ENCODE assay signal across 7 mouse cellular contexts in genomic region chr4:115000429-115000795, GRCm38 (mm10). TPM values are rescaled to one million over a fixed set of nuclear protein-coding genes. Genes with fewer than 3 reads are reported as not detected.
DNase-seq lines count a peak whose midpoint lies in the region; ATAC-seq and TF ChIP-seq lines count a peak whose summit lies in the region.

No protein-coding gene starts in this region.

- H3K4me1 ChIP-seq in liver, adult 2 months (ENCODE audit: control insufficient read depth, insufficient read depth, low read length) = no peaks in the 10 kb centered on the region
- peaks cover 13% of the 10 kb centered on the region; the same call in 1 of the 2 replicates for H3K4me1 ChIP-seq in stomach, embryonic 14.5 days (ENCODE audit: control insufficient read depth, insufficient read depth, low read length)

- peaks cover 48% of the 10 kb centered on the region for H3K79me2 ChIP-seq in C2C12 (ENCODE audit: control insufficient read depth, insufficient read depth)
- H3K79me2 ChIP-seq in liver, adult 2 months (ENCODE audit: control insufficient read depth, insufficient read depth, low read length) = no peaks in the 10 kb centered on the region

- H3K79me3 ChIP-seq in C2C12 (ENCODE audit: low read depth) = peaks cover 36% of the 10 kb centered on the region

- H3K9ac ChIP-seq in liver, adult 2 months (ENCODE audit: low read depth, low read length) = peak overlapping the region; percentile 50
- H3K9ac ChIP-seq in stomach, embryonic 14.5 days (replicated peaks; ENCODE audit: low read depth, low read length) = peak overlapping the region; percentile 61

- TF ChIP-seq CTCF in C2C12 (IDR thresholded peaks at IDR 0.05; ENCODE audit: control insufficient read depth, insufficient read depth, insufficient read length) = no peak
- TF ChIP-seq CTCF in liver, adult 2 months (IDR thresholded peaks at IDR 0.05; ENCODE audit: low read depth, low read length) = no peak

- peak overlapping the region; percentile 83 for H3K4me3 ChIP-seq in C2C12 (ENCODE audit: insufficient read depth, poor library complexity, severe bottlenecking)
- H3K4me3 ChIP-seq in liver, adult 2 months (ENCODE audit: insufficient read depth, low read depth, low read length) = peak overlapping the region; percentile 64; the same call in 1 of the 2 replicates
- H3K4me3 ChIP-seq in stomach, embryonic 14.5 days (ENCODE audit: low read depth, low read length) = peak overlapping the region; percentile 70

- H3K27me3 ChIP-seq in C2C12 (ENCODE audit: control insufficient read depth, insufficient read depth, insufficient read length) = no peaks in the 10 kb centered on the region
- no peaks in the 10 kb centered on the region for H3K27me3 ChIP-seq in liver, adult 2 months (ENCODE audit: control insufficient read depth, insufficient read depth, low read length)
- H3K27me3 ChIP-seq in stomach, embryonic 14.5 days (ENCODE audit: control insufficient read depth, insufficient read depth, low read length) = no peaks in the 10 kb centered on the region

- no peak for TF ChIP-seq POLR2A in liver, adult 2 months (IDR thresholded peaks at IDR 0.05; ENCODE audit: extremely low read depth, insufficient read depth, low read length)

- ATAC-seq in erythroid progenitor cell, adult 5-6 weeks (replicated peaks; ENCODE audit: low FRiP score, poor library complexity, severe bottlenecking) = peak; percentile 22
- peak; percentile 2; the same call in 1 of the 2 replicates for ATAC-seq in stomach, embryonic 14.5 days (ENCODE audit: insufficient number of reproducible peaks, insufficient read depth, low FRiP score, low read depth)

- H3K36me3 ChIP-seq in C2C12 (ENCODE audit: control insufficient read depth, insufficient read depth) = peaks cover 28% of the 10 kb centered on the region
- no peaks in the 10 kb centered on the region for H3K36me3 ChIP-seq in liver, adult 2 months (ENCODE audit: control insufficient read depth, insufficient read depth, low read length)
- peaks cover 6% of the 10 kb centered on the region for H3K36me3 ChIP-seq in stomach, embryonic 14.5 days (ENCODE audit: control insufficient read depth, insufficient read depth, low read length)

- no peaks in the 10 kb centered on the region for H3K9me3 ChIP-seq in stomach, embryonic 14.5 days (ENCODE audit: control insufficient read depth, low read depth, low read length)

- WGBS in liver, adult 2 months = under 1% methylated on average over 8 of the region's 8 CpGs
- 0% methylated on average over 8 of the region's 8 CpGs for WGBS in stomach, embryonic 14.5 days

- peak; percentile 78 for DNase-seq in 3T3-L1 (ENCODE audit: low read depth, low spot score)
- no peak for DNase-seq in liver, adult 2 months (ENCODE audit: extremely low read depth, low read depth, low spot score)
- DNase-seq in yolk sac, embryonic 10.5 days (ENCODE audit: low spot score) = no peak
- no peak for DNase-seq in thymus, postnatal 10 days (ENCODE audit: low spot score in 2 of 2)

- no peak overlapping the region for H3K27ac ChIP-seq in liver, adult 2 months (replicated peaks; ENCODE audit: insufficient read depth, low read depth, low read length)
- H3K27ac ChIP-seq in stomach, embryonic 14.5 days (ENCODE audit: low read length) = peak overlapping the region; percentile 75

- peak overlapping the region; percentile 72 for H3K4me2 ChIP-seq in stomach, embryonic 14.5 days (replicated peaks; ENCODE audit: low read depth, low read length)

- H3ac ChIP-seq in C2C12 (ENCODE audit: control insufficient read depth, insufficient read length, low read depth) = peak overlapping the region; percentile 98

TF ChIP-seq in C2C12, 6 proteins besides CTCF, POLR2A, EP300 and RAD21:
- TF ChIP-seq CEBPB (IDR thresholded peaks at IDR 0.05; ENCODE audit: low read depth) (peak; percentile 43), MYOD1 (IDR thresholded peaks at IDR 0.05; ENCODE audit: control insufficient read depth, insufficient read length, low read depth) (no peak), FOSL1 (IDR thresholded peaks at IDR 0.05; ENCODE audit: insufficient read depth, low read length, poor library complexity, severe bottlenecking) (no peak)

RNA-seq across cellular contexts. Expression of gene Stil, which starts 0.5 kb away (rescaled TPM):
- polyA plus RNA-seq in C2C12 (2012; fragmentation: generic; extraction: Trizol) = 3.5 TPM
- 96.2 and 98.1 TPM in 2 replicates for total RNA-seq in erythroid progenitor cell, adult 5-6 weeks (2015; ENCODE audit: low replicate concordance)
- total RNA-seq in erythroid progenitor cell, adult 5-6 weeks (2017; ENCODE audit: low replicate concordance) = 73.3 and 112 TPM in 2 replicates
- total RNA-seq in liver, adult 2 months (2014; rRNA removed) = 0.09 and 0.27 TPM in 2 replicates
- polyA plus RNA-seq in liver, adult 2 months (2012; rRNA removed) = 0.02 and 0.06 TPM in 2 replicates
- polyA plus RNA-seq in stomach, embryonic 14.5 days (2014; fragmentation: Nextera tagmentation; extraction: Ambion mirVana) = 16.2 and 21.9 TPM in 2 replicates

RNA-seq across cellular contexts. Expression of gene Cmpk1, which starts 13.4 kb away (rescaled TPM):
- polyA plus RNA-seq in C2C12 (2012; fragmentation: generic; extraction: Trizol) = 28.6 TPM
- 21.3 and 43.2 TPM in 2 replicates for total RNA-seq in erythroid progenitor cell, adult 5-6 weeks (2015; ENCODE audit: low replicate concordance)
- total RNA-seq in erythroid progenitor cell, adult 5-6 weeks (2017; ENCODE audit: low replicate concordance) = 28.8 and 51.5 TPM in 2 replicates
- 41.8 and 56.3 TPM in 2 replicates for total RNA-seq in liver, adult 2 months (2014; rRNA removed)
- 16.1 and 17.2 TPM in 2 replicates for polyA plus RNA-seq in liver, adult 2 months (2012; rRNA removed)
- polyA plus RNA-seq in stomach, embryonic 14.5 days (2014; fragmentation: Nextera tagmentation; extraction: Ambion mirVana) = 95.6 and 108 TPM in 2 replicates

RNA-seq across cellular contexts. Expression of gene Tal1, which starts 55.8 kb away (rescaled TPM):
- polyA plus RNA-seq in C2C12 (2012; fragmentation: generic; extraction: Trizol) = 0.04 TPM
- 227 and 255 TPM in 2 replicates for total RNA-seq in erythroid progenitor cell, adult 5-6 weeks (2015; ENCODE audit: low replicate concordance)
- total RNA-seq in erythroid progenitor cell, adult 5-6 weeks (2017; ENCODE audit: low replicate concordance) = 186 and 231 TPM in 2 replicates
- 0.37 and 0.67 TPM in 2 replicates for total RNA-seq in liver, adult 2 months (2014; rRNA removed)
- 0.44 and 0.50 TPM in 2 replicates for polyA plus RNA-seq in liver, adult 2 months (2012; rRNA removed)
- polyA plus RNA-seq in stomach, embryonic 14.5 days (2014; fragmentation: Nextera tagmentation; extraction: Ambion mirVana) = 0.55 and 0.97 TPM in 2 replicates
